Comparison of ENCODE assay signal across 26 mouse cellular contexts in the genomic region with DNA sequence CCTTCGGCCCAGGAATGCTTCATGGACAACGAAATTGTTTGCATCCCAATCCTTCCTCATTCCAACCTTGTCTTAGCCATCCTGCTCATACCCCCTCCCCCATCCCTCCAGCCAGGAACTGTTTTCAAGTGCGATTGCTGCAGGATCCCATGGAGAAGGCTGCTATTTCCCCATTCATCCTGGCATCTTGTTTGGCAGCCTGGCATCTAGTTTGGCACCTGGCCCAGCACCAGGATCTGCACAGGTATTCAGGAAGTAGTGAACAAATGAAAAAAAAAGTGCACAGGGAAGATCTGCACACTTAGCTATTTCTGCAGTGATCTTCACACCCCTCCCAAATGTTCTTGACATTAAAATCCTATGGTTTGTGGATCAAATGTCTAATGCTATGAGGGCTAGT. TPM values are rescaled to one million over a fixed set of nuclear protein-coding genes. Genes with fewer than 3 reads are reported as not detected.
DNase-seq lines count a peak whose midpoint lies in the region; TF ChIP-seq lines count a peak whose summit lies in the region.
"Had no signal": no experiment of that assay in that cellular context is flagged by ENCODE, and none has a peak within 500 bp of the region (broad histone marks: within the 10 kb centered on the region; RNA-seq: fewer than 3 reads in every experiment).

No protein-coding gene starts in this region.

- WGBS in cerebellum, adult 2 months: 24% methylated on average over 3 of the region's 3 CpGs
- 60% methylated on average over 3 of the region's 3 CpGs for WGBS in embryonic facial prominence, embryonic 10.5 days

- no peak for TF ChIP-seq CTCF in cerebellum, adult 2 months (IDR thresholded peaks at IDR 0.05; ENCODE audit: borderline replicate concordance, insufficient read depth, low read depth, low read length)

- DNase-seq in cerebellum, adult 2 months: peak; percentile 15 to 33
- no peak for DNase-seq in cerebellum, adult 11-12 months
- peak; percentile 64 to 76 for DNase-seq in cerebellum, postnatal 14 days
- no peak for DNase-seq in cerebellum, adult 8-10 months
- DNase-seq in heart, adult 11 months: peak; percentile 53
- no peak for DNase-seq in heart, postnatal 10 days
- DNase-seq in R1 (ENCODE audit: low read depth, low spot score): peak; percentile 42
- no peak for DNase-seq in embryonic facial prominence, embryonic 10.5 days (ENCODE audit: low spot score)
- DNase-seq: adrenal gland, postnatal 10 days; adrenal gland, postnatal 36 days; forebrain, postnatal 0 days; gastrocnemius, adult 2 months; gastrocnemius, postnatal 14 days; heart, adult 18-20 months; heart, postnatal 14 days; heart, postnatal 4 days; kidney, adult 2 months had no signal

- no peaks in the 10 kb centered on the region for H3K4me1 ChIP-seq in cerebellum, adult 2 months (ENCODE audit: control insufficient read depth, insufficient read depth, low read length)
- no peaks in the 10 kb centered on the region for H3K4me1 ChIP-seq in embryonic facial prominence, embryonic 10.5 days
- H3K4me1 ChIP-seq: embryonic facial prominence, embryonic 12.5 days; embryonic facial prominence, embryonic 15.5 days; heart, embryonic 12.5 days; heart, embryonic 15.5 days; hindbrain, embryonic 15.5 days had no signal

- no peak overlapping the region for H3K4me3 ChIP-seq in cerebellum, adult 2 months (replicated peaks; ENCODE audit: insufficient read depth, low read depth, low read length)
- H3K4me3 ChIP-seq in embryonic facial prominence, embryonic 10.5 days: no peak overlapping the region
- H3K4me3 ChIP-seq: embryonic facial prominence, embryonic 12.5 days; embryonic facial prominence, embryonic 15.5 days; gastrocnemius, adult 2 months; heart, embryonic 12.5 days; heart, embryonic 15.5 days; hindbrain, embryonic 15.5 days had no signal

- no peaks in the 10 kb centered on the region for H3K27me3 ChIP-seq in cerebellum, adult 2 months (ENCODE audit: control insufficient read depth, insufficient read depth, low read length)
- H3K27me3 ChIP-seq in embryonic facial prominence, embryonic 10.5 days (replicated peaks; ENCODE audit: low read depth, poor library complexity, severe bottlenecking): no peaks in the 10 kb centered on the region
- H3K27me3 ChIP-seq: embryonic facial prominence, embryonic 12.5 days; embryonic facial prominence, embryonic 15.5 days; heart, embryonic 12.5 days; heart, embryonic 15.5 days; hindbrain, embryonic 15.5 days had no signal

- H3K36me3 ChIP-seq in embryonic facial prominence, embryonic 10.5 days (replicated peaks): no peaks in the 10 kb centered on the region
- H3K36me3 ChIP-seq: embryonic facial prominence, embryonic 12.5 days; embryonic facial prominence, embryonic 15.5 days; heart, embryonic 12.5 days; heart, embryonic 15.5 days; hindbrain, embryonic 15.5 days had no signal

- intact Hi-C loops in heart, postnatal 10 days (cut with DNase I): no loop called here

- H3K9me3 ChIP-seq in embryonic facial prominence, embryonic 10.5 days: no peaks in the 10 kb centered on the region
- H3K9me3 ChIP-seq: embryonic facial prominence, embryonic 12.5 days; embryonic facial prominence, embryonic 15.5 days; heart, embryonic 12.5 days; heart, embryonic 15.5 days; hindbrain, embryonic 15.5 days had no signal

- no peak overlapping the region for H3K27ac ChIP-seq in cerebellum, adult 2 months (ENCODE audit: insufficient read depth, low read length)
- H3K27ac ChIP-seq in embryonic facial prominence, embryonic 10.5 days (replicated peaks): no peak overlapping the region
- H3K27ac ChIP-seq: embryonic facial prominence, embryonic 12.5 days; embryonic facial prominence, embryonic 15.5 days; gastrocnemius, adult 2 months; heart, embryonic 15.5 days; hindbrain, embryonic 15.5 days had no signal

- TF ChIP-seq POLR2A in cerebellum, adult 2 months (IDR thresholded peaks at IDR 0.05; ENCODE audit: borderline replicate concordance, insufficient read depth, low read length): no peak

RNA-seq across cellular contexts. Expression of gene Slc24a2, which starts 53.2 kb away (rescaled TPM):
- polyA plus RNA-seq in cerebellum, adult 2 months (2012; rRNA removed): 82.1 and 83.2 TPM in 2 replicates
- 1 to 10 TPM; 3.7 to 3.9 TPM for total RNA-seq in heart, postnatal 10 days (2021)
- 0.32 and 0.48 TPM in 2 replicates for polyA plus RNA-seq in embryonic facial prominence, embryonic 10.5 days (2016; fragmentation: Nextera tagmentation; extraction: Ambion mirVana)
- total RNA-seq: MEL had no signal
- polyA plus RNA-seq: intestine, embryonic 14.5 days; intestine, postnatal 0 days; kidney, embryonic 14.5 days had no signal

Comparison
In these comparisons a context has a peak if more than half of its experiments do, and no peak if none do; other contexts are left out.
1. DNase-seq: peak in cerebellum, adult 2 months (2 of 2), cerebellum, postnatal 14 days (2 of 2), heart, adult 11 months (single experiment) and R1 (single experiment); none in cerebellum, adult 11-12 months (single experiment), cerebellum, adult 8-10 months (single experiment), heart, postnatal 10 days (0 of 2) and embryonic facial prominence, embryonic 10.5 days (single experiment).
2. RNA of gene Slc24a2, which starts 53.2 kb away (polyA plus RNA-seq): 82.1 to 83.2 TPM in cerebellum, adult 2 months; 0.32 to 0.48 TPM in embryonic facial prominence, embryonic 10.5 days; every median in the first group is over 10 times any median in the second.